Mouse (Mus musculus) embryonic facial prominence, embryonic 15.5 days (tissue): Measurements from ENCODE around the gene Brsk2. TPM values are rescaled to one million over a fixed set of nuclear protein-coding genes. Genes with fewer than 3 reads are reported as not detected.
"Not testable (repeated sequence)": the region's sequence is repeated elsewhere in the genome, so short reads cannot be mapped to it uniquely, and the experiment has no call there.

Experiments used
- ATAC-seq: fragments of 200-750 bp; cut with Nextera tagmentation; 2 replicates; pipeline ENCODE4 v1.8.0; 2017; ENCODE audit warnings: low read depth, moderate TSS enrichment; ENCODE audit not compliant: insufficient number of reproducible peaks, low FRiP score, low TSS enrichment
- H3K27ac ChIP-seq: fragments of 300-500 bp; sonication (generic); replicated peaks from 2 replicates; pipeline ENCODE4 v1.5.1; 2015; ENCODE audit warnings: mild to moderate bottlenecking, inconsistent platforms
- H3K27me3 ChIP-seq: fragments of 300-500 bp; sonication (generic); 2 replicates; pipeline ENCODE4 v1.6.1; 2015; ENCODE audit warnings: inconsistent platforms
- H3K36me3 ChIP-seq: fragments of 300-500 bp; sonication (generic); 2 replicates; pipeline ENCODE4 v1.6.1; 2015; ENCODE audit warnings: mild to moderate bottlenecking, inconsistent platforms
- H3K4me1 ChIP-seq: fragments of 300-500 bp; sonication (generic); 2 replicates; pipeline ENCODE4 v1.6.1; 2015; ENCODE audit warnings: inconsistent platforms
- H3K4me2 ChIP-seq: fragments of 300-500 bp; sonication (generic); replicated peaks from 2 replicates; pipeline ENCODE4 v1.6.1; 2015; ENCODE audit warnings: mild to moderate bottlenecking, inconsistent platforms
- H3K4me3 ChIP-seq: fragments of 300-500 bp; sonication (generic); replicated peaks from 2 replicates; pipeline ENCODE4 v1.5.1; 2015; ENCODE audit warnings: mild to moderate bottlenecking, inconsistent platforms
- H3K9ac ChIP-seq: fragments of 300-500 bp; sonication (generic); 2 replicates; pipeline ENCODE4 v1.6.1; 2015; ENCODE audit warnings: inconsistent platforms
- H3K9me3 ChIP-seq: fragments of 300-500 bp; sonication (generic); replicated peaks from 2 replicates; pipeline ENCODE4 v1.6.1; 2016; ENCODE audit warnings: inconsistent platforms
- WGBS: fragments of 180-500 bp; shearing (Covaris S2); methylation state at CpG from one replicate; pipeline ENCODE4 v1.1.7; 2015; 5-methylcytosine and 5-hydroxymethylcytosine counted together
- polyA plus RNA-seq: library from polyadenylated mRNA; unstranded; fragments of >200 nt; fragmentation: Nextera tagmentation; extraction: Ambion mirVana; gene quantifications from 2 replicates; pipeline ENCODE4 v1.2.1, GENCODE M21; 2015

The Brsk2 gene
- 1.2 and 1.7 TPM in 2 replicates for polyA plus RNA-seq

DNA sequence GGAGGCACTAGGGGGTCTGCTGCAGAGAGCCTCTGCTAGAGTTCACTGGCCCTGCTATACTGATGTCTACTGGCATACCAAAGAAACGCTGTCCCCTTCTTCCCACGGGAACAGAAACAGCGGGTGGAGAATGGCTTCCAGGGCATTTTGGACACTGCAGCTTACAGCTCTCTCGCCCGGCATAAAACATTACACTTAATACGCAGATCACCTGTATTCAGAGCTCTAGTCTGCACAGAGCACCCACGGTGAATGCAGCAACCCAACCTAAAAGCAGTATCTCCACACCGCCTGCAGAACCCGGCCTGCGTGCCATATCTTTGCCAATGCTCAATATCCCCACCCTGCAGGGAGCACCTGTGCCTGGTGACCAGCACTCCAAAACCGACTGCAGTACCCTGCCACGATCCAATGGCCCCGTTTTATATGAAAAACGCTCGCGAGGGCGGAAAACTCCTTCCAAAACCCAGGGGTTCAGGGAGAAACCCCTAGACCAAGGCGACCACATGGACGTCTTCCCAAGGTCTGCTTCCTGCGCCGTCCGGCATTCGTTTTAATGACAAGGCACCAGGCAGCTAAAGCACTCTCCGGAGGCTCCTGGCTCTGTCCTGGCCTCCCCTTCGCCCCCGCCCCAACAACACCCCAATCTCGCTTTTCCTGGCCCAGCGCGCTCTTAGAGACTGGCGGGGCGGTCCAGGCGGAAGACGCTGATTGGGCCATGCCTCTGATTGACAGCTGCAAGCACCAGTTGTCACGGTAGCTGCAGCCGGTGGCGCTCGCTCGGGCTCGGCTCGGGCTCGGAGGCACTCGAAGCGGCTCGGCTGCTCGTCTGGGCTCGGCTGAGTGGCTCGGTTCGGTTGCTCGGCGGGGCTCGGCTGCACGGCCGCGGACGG, at the start of gene Brsk2:
Gene Brsk2, plus strand, starts transcription at position 846 of the 893 bp plus-strand sequence.
- WGBS: 2% methylated on average over 55 of the region's 55 CpGs
- no peaks in the 10 kb centered on the region for H3K9me3 ChIP-seq

DNA sequence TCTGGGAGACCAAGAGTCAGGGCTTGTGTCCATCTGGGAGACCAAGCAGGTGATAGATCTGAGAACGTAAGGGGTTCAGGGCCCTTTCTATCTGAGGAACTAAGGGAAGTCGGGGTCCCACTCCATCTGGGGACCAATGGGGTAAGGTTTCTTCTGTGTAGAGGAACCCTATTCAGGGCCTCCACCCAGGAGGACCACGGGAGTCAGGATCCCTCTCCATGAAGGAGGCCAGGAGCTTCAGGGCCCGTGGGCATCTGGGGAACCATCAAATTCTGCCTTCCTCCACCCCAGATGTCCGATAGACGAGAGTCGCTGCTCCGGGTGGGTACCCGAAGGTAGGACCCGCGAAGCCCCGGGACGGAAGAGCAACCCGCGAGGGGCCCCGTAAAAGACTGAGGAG, 47.7 kb upstream of the Brsk2 start:
- Histone ChIP-seq H3K4me1 (peaks cover 18% of the 10 kb centered on the region), H3K36me3 (no peaks in the 10 kb centered on the region), H3K9me3 (no peaks in the 10 kb centered on the region), H3K4me3 (peak overlapping the region; percentile 82), H3K27me3 (peaks cover 20% of the 10 kb centered on the region; the same call in 1 of the 2 replicates), H3K4me2 (peak overlapping the region; percentile 80), H3K9ac (peak overlapping the region; percentile 92), H3K27ac (peak overlapping the region; percentile 66)
- under 1% methylated on average over 16 of the region's 16 CpGs for WGBS
- ATAC-seq: peak; percentile 36; the same call in 1 of the 2 replicates

More for the DNA sequence above, at the start of gene Brsk2:
- H3K9ac ChIP-seq: no peak within 1 kb of the TSS
- peak within 1 kb of the TSS; percentile 48 for H3K4me3 ChIP-seq
- H3K4me2 ChIP-seq: peak within 1 kb of the TSS; percentile 91
- peaks cover 77% of the 10 kb centered on the region for H3K27me3 ChIP-seq
- no peaks in the 10 kb centered on the region for H3K36me3 ChIP-seq
- peaks cover 21% of the 10 kb centered on the region for H3K4me1 ChIP-seq
- no peak within 1 kb of the TSS for H3K27ac ChIP-seq
- ATAC-seq: peak; percentile 94

DNA sequence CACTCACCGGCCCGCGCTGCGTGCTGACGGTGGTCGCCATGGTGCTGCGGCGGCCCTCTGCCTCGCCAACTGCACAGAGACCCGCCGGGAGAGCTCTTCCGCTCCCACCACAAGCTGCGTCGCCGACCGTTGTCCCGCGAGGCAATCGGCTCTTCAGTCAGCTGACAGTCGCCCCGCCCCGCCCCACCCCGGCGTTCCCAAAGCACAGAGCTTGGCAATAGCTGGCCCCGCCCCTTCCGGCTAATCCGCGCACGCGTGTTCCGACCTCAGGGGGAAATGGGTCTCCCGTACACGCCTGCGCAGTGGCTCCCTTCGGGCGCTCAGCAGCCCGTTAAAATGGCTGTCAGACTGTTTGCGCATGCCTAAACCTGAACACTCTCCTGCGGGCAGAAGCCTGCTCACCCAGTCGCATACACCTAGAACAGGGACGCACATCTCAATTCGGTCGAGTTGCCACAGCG, 47.3 kb upstream of the Brsk2 start:
- H3K4me1 ChIP-seq: peaks cover 18% of the 10 kb centered on the region
- WGBS: under 1% methylated on average over 44 of the region's 44 CpGs
- H3K27me3 ChIP-seq: peaks cover 20% of the 10 kb centered on the region; the same call in 1 of the 2 replicates
- H3K36me3 ChIP-seq: no peaks in the 10 kb centered on the region
- no peaks in the 10 kb centered on the region for H3K9me3 ChIP-seq
- H3K4me2 ChIP-seq: peak overlapping the region; percentile 80
- peak overlapping the region; percentile 82 for H3K4me3 ChIP-seq
- ATAC-seq: peak; percentile 98
- peak overlapping the region; percentile 71 for H3K27ac ChIP-seq
- peak overlapping the region; percentile 92 for H3K9ac ChIP-seq

DNA sequence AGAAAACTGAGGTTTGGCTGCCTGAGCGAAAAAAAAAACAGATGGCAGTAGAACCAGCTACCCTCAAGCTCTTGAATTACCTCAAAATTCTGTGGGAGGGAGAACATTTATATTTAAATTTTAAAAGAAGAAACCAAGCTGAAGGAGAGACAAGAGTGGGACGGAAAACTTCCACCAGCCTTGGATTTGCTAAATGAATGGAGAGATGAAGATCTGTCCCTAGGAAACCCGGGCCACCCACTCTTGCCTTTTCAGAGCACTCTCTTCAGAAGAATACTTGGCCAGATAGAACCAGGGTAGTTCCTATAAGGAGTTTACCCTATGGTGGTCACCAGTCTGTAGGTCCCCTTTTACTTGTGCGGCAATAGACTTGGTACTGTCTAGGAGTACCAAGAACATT, 46.8 kb upstream of the Brsk2 start:
- Histone ChIP-seq H3K9me3 (no peaks in the 10 kb centered on the region), H3K4me3 (peak overlapping the region; percentile 82), H3K36me3 (no peaks in the 10 kb centered on the region), H3K9ac (no peak overlapping the region), H3K4me1 (peaks cover 18% of the 10 kb centered on the region), H3K27me3 (peaks cover 20% of the 10 kb centered on the region; the same call in 1 of the 2 replicates), H3K27ac (peak overlapping the region; percentile 71), H3K4me2 (peak overlapping the region; percentile 57)
- WGBS: 71% methylated on average over 4 of the region's 4 CpGs
- no peak for ATAC-seq

DNA sequence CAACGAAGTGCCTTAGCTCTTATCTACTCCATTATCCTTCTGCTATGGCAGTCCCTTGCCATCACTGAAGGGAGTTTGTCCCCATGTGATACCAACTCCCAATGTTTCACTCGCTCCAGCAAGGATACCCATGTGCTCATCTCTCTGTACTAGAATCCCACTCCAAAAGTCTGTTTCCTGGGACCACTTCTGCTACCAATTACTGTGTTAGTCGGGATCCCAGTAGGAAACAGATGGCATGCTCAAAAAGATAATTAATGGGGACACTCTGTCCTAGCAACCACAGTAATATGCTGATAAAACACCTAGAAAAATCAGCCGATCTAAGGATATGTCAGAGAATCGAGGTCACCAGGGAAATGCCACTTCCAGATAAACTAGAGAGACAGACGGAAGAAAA, 41.0 kb upstream of the Brsk2 start:
- Histone ChIP-seq H3K4me2 (no peak overlapping the region), H3K9ac (no peak overlapping the region), H3K27ac (no peak overlapping the region), H3K27me3 (peaks cover 21% of the 10 kb centered on the region; the same call in 1 of the 2 replicates), H3K4me3 (no peak overlapping the region), H3K36me3 (no peaks in the 10 kb centered on the region), H3K4me1 (peaks cover 12% of the 10 kb centered on the region; the same call in 1 of the 2 replicates), H3K9me3 (no peaks in the 10 kb centered on the region)
- no peak for ATAC-seq
- 62% methylated on average over 6 of the region's 6 CpGs for WGBS

- Histone ChIP-seq H3K4me2 (no peak overlapping the region), H3K4me3 (no peak overlapping the region), H3K4me1 (peaks cover 12% of the 10 kb centered on the region; the same call in 1 of the 2 replicates), H3K27me3 (peaks cover 6% of the 10 kb centered on the region; the same call in 1 of the 2 replicates), H3K36me3 (no peaks in the 10 kb centered on the region), H3K9ac (no peak overlapping the region), H3K9me3 (no peaks in the 10 kb centered on the region), H3K27ac (no peak overlapping the region)
- ATAC-seq: no peak
- WGBS: 41% methylated on average over 3 of the region's 3 CpGs
These were observed 38.2 kb upstream of the Brsk2 start for GRCm38 (mm10) chr7:141911305-141911704.

GRCm38 (mm10) chr7:141918407-141918806, 31.1 kb upstream of the Brsk2 start, which contains the start of gene Tollip:
TSS of gene Tollip (minus strand) at chr7:141918507.
- WGBS: 87% methylated on average over 2 of the region's 2 CpGs
- Histone ChIP-seq H3K27ac (no peak within 1 kb of the TSS), H3K9me3 (no peaks in the 10 kb centered on the region), H3K27me3 (no peaks in the 10 kb centered on the region), H3K36me3 (no peaks in the 10 kb centered on the region), H3K9ac (no peak within 1 kb of the TSS), H3K4me2 (no peak within 1 kb of the TSS), H3K4me1 (no peaks in the 10 kb centered on the region), H3K4me3 (no peak within 1 kb of the TSS)
- no peak for ATAC-seq

DNA sequence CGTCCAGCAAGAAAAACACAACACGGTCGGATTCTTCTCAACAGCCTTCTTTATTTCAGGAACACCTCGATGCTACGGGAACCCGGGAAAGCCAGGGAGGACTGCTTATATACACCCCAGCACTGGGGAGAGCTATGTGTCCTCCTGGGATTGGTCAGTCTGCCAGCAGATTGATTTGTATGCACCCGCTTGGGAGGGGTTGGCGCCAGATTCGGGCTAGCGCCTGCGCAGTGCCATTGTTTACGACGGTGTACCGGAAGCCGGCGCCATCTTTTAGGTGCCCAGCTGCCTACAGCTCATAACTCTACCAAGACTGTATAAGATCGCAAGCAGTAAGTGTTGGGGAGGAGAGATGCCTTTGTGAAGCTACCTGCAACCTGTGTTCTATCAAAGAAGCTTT, 25.4 kb upstream of the Brsk2 start:
- H3K36me3 ChIP-seq, H3K9me3 ChIP-seq, H3K27me3 ChIP-seq, H3K4me2 ChIP-seq, H3K27ac ChIP-seq, H3K9ac ChIP-seq, ATAC-seq, H3K4me3 ChIP-seq, H3K4me1 ChIP-seq: not testable (repeated sequence)
- 91% methylated on average over 17 of the region's 17 CpGs for WGBS

- no peaks in the 10 kb centered on the region for H3K9me3 ChIP-seq
- no peak for ATAC-seq
- WGBS: 8% methylated on average over 7 of the region's 7 CpGs
These were observed 24.6 kb upstream of the Brsk2 start for GRCm38 (mm10) chr7:141924917-141925316.

DNA sequence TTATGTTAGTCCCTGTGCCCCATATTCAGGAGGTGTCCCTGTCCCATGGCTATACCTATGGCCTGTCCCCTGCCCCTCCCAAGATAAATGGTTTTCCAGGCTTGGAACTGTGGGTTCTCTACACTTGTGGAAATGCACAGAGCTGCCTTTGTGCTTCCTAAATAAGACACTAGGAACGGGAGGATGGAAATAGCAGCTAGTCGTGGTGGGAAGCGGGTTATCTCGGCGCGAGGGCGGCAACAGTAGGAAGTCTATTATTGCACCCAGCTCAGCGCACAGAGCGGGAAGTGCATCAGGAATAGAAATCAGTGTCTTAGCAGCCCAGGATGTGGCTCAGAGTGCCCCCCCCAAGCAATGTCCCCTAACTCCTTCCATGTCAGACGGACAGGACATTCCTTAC, 20.9 kb upstream of the Brsk2 start:
- 78% methylated on average over 10 of the region's 10 CpGs for WGBS
- no peak overlapping the region for H3K27ac ChIP-seq

More at GRCm38 (mm10) chr7:141924917-141925316, 24.6 kb upstream of the Brsk2 start:
- H3K4me2 ChIP-seq: no peak overlapping the region
- H3K9ac ChIP-seq: no peak overlapping the region
- H3K36me3 ChIP-seq: no peaks in the 10 kb centered on the region
- no peak overlapping the region for H3K27ac ChIP-seq
- no peaks in the 10 kb centered on the region for H3K27me3 ChIP-seq
- H3K4me1 ChIP-seq: no peaks in the 10 kb centered on the region
- H3K4me3 ChIP-seq: no peak overlapping the region

DNA sequence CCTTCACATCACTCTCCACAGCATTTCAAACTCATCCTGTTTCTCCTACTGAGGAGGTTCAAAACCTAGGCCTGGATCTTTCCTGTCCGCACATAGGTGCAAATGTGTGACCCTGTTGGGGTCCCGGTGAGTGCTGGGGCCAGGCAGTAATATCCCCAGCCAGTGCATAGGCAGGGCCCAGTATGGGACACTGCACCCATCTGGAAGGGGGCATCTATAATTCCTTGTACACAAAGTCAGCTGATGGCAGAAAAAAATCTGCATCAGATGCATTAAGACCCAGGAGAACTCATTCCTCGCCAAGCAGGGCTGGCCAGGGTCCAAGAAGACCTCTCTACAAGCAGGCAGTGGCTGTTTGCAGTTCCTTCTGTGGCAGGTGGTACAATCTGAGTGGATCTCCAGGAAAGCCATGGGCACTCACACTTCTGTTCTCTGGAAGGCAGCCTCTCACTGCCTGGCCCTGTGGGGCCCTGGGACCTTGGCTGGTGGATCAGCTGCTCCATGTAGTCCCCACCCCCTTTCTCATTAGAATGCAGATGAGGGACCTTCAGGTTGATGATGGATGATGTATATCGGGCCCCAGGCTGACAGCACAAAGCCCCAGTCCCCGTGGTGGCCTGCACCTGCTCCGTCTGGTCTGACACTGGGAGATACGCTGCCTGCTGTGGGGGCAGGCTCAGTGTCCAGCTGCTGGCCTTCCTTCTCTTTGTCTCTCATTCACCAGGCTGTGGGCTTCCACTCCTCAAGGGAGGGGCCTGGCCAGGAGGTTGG, 15.2 kb upstream of the Brsk2 start:
- 54% methylated on average over 7 of the region's 7 CpGs for WGBS
- H3K36me3 ChIP-seq: no peaks in the 10 kb centered on the region
- H3K9ac ChIP-seq: no peak overlapping the region
- H3K4me2 ChIP-seq: no peak overlapping the region
- no peak overlapping the region for H3K27ac ChIP-seq
- no peak for ATAC-seq
- no peak overlapping the region for H3K4me3 ChIP-seq
- peaks cover 3% of the 10 kb centered on the region; the same call in 1 of the 2 replicates for H3K27me3 ChIP-seq
- H3K4me1 ChIP-seq: no peaks in the 10 kb centered on the region
- H3K9me3 ChIP-seq: no peaks in the 10 kb centered on the region

More for the DNA sequence above, 20.9 kb upstream of the Brsk2 start:
- Histone ChIP-seq H3K4me2 (no peak overlapping the region), H3K36me3 (no peaks in the 10 kb centered on the region), H3K9ac (no peak overlapping the region), H3K4me3 (no peak overlapping the region), H3K4me1 (no peaks in the 10 kb centered on the region), H3K9me3 (no peaks in the 10 kb centered on the region), H3K27me3 (no peaks in the 10 kb centered on the region)
- no peak for ATAC-seq
